Comparison of ENCODE assay signal across 8 mouse cellular contexts in genomic region chr11:55204602-55205001, GRCm38 (mm10). TPM values are rescaled to one million over a fixed set of nuclear protein-coding genes. Genes with fewer than 3 reads are reported as not detected.
A peak's percentile ranks its signal among the peaks of the same experiment; 100 is the strongest.
DNase-seq lines count a peak whose midpoint lies in the region; ATAC-seq and TF ChIP-seq lines count a peak whose summit lies in the region.

No protein-coding gene starts in this region.

- in situ Hi-C loops in CH12.LX (cut with MboI; ENCODE audit: low pct_ligation_motif_present, low pct_unique_long_range_greater_than_20kb, low sequenced_read_pairs): loop anchor here (5.0 to 10.0 kb wide), 2 partner anchors 48 to 180 kb away; no protein-coding TSS in a partner anchor

- no peaks in the 10 kb centered on the region for H3K27me3 ChIP-seq in heart, adult 2 months (ENCODE audit: control insufficient read depth, insufficient read depth, low read length)
- peaks cover 21% of the 10 kb centered on the region for H3K27me3 ChIP-seq in CH12.LX (replicated peaks)
- no peaks in the 10 kb centered on the region for H3K27me3 ChIP-seq in kidney, embryonic 16.5 days (ENCODE audit: insufficient read depth, low read length)

- dilution Hi-C loops in CH12.LX (cut with MboI; ENCODE audit: extremely low pct_ligation_motif_present, extremely low pct_unique_long_range_greater_than_20kb, low sequenced_read_pairs): no loop called here

- peak overlapping the region; percentile 74 for H3K27ac ChIP-seq in heart, adult 2 months
- no peak overlapping the region for H3K27ac ChIP-seq in CH12.LX (ENCODE audit: insufficient read depth, low read depth)
- no peak overlapping the region for H3K27ac ChIP-seq in kidney, embryonic 16.5 days (ENCODE audit: low read length)

- H3K9ac ChIP-seq in heart, adult 2 months (ENCODE audit: low read depth, low read length): peak overlapping the region; percentile 76
- peak overlapping the region; percentile 68 for H3K9ac ChIP-seq in CH12.LX (ENCODE audit: insufficient read depth, low read depth)
- H3K9ac ChIP-seq in kidney, embryonic 16.5 days (replicated peaks; ENCODE audit: low read length): peak overlapping the region; percentile 75

- peak overlapping the region; percentile 72 for H3K4me3 ChIP-seq in heart, adult 2 months
- peak overlapping the region; percentile 84 to 97 (median 93) for H3K4me3 ChIP-seq in CH12.LX (replicated peaks in 1 of 3; ENCODE audit: low read depth in 2 of 3, low read length in 2 of 3, poor library complexity in 1 of 3)
- H3K4me3 ChIP-seq in kidney, embryonic 16.5 days (ENCODE audit: low read length): peak overlapping the region; percentile 68

- H3K9me3 ChIP-seq in CH12.LX (replicated peaks; ENCODE audit: low read length): no peaks in the 10 kb centered on the region
- no peaks in the 10 kb centered on the region for H3K9me3 ChIP-seq in kidney, embryonic 16.5 days (ENCODE audit: low read length)

- peak; percentile 30 to 61 for DNase-seq in heart, adult 2 months
- no peak for DNase-seq in heart, adult 11 months
- no peak for DNase-seq in CH12.LX (ENCODE audit: extremely low read depth)
- DNase-seq in cerebellum, adult 18-20 months: peak; percentile 55 to 61
- peak; percentile 24 for DNase-seq in heart, adult 8-10 months (ENCODE audit: low spot score)
- peak; percentile 24 for DNase-seq in lung, postnatal 25 days (ENCODE audit: low spot score)
- DNase-seq in urinary bladder, postnatal 36 days (ENCODE audit: low spot score in 2 of 2): peak; percentile 28

- H3K36me3 ChIP-seq in heart, adult 2 months (ENCODE audit: control insufficient read depth, insufficient read depth, low read length): no peaks in the 10 kb centered on the region
- H3K36me3 ChIP-seq in CH12.LX (replicated peaks in 1 of 2; ENCODE audit: control insufficient read depth in 1 of 2, insufficient read depth in 1 of 2, low read length in 1 of 2): peaks cover 0 to 1% of the 10 kb centered on the region in 2 experiments
- H3K36me3 ChIP-seq in kidney, embryonic 16.5 days (ENCODE audit: insufficient read depth, low read length): no peaks in the 10 kb centered on the region

- 0 out of 2 replicates have a peak, but pooled peaks have one; percentile 20 for ATAC-seq in kidney, embryonic 16.5 days (ENCODE audit: low FRiP score, low TSS enrichment)

- intact Hi-C loops in heart, adult 2 months (cut with DNase I): loop anchor here (1.0 to 5.0 kb wide), 3 partner anchors 33 to 240 kb away; no protein-coding TSS in a partner anchor

- TF ChIP-seq CTCF in heart, adult 2 months (IDR thresholded peaks at IDR 0.05): no peak
- TF ChIP-seq CTCF in CH12.LX (conservative IDR thresholded peaks at IDR 0.05 in 1 of 2, IDR thresholded peaks at IDR 0.05 in 1 of 2; ENCODE audit: low read depth in 2 of 2, low read length in 2 of 2): no peak

- TF ChIP-seq POLR2A in heart, adult 2 months (IDR thresholded peaks at IDR 0.05; ENCODE audit: insufficient read depth, low read depth, low read length): no peak
- no peak for TF ChIP-seq POLR2A in CH12.LX (IDR thresholded peaks at IDR 0.05; ENCODE audit: low read depth, low read length)

- peak overlapping the region; percentile 39 for H3K4me2 ChIP-seq in CH12.LX (ENCODE audit: insufficient read depth, low read depth, poor library complexity, severe bottlenecking)
- H3K4me2 ChIP-seq in kidney, embryonic 16.5 days (replicated peaks; ENCODE audit: low read depth, low read length): peak overlapping the region; percentile 99

- TF ChIP-seq RAD21 in CH12.LX (IDR thresholded peaks at IDR 0.05; ENCODE audit: low read depth, low read length): no peak

- peaks cover 3% of the 10 kb centered on the region; the same call in 1 of the 2 replicates for H3K79me2 ChIP-seq in heart, adult 2 months (replicated peaks; ENCODE audit: control insufficient read depth, insufficient read depth, low read length)
- H3K79me2 ChIP-seq in CH12.LX (replicated peaks; ENCODE audit: control insufficient read depth, extremely low read depth, insufficient read depth, poor library complexity, severe bottlenecking): no peaks in the 10 kb centered on the region

- under 1% methylated on average over 17 of the region's 17 CpGs for WGBS in heart, adult 2 months
- 5% methylated on average over 17 of the region's 17 CpGs for WGBS in kidney, embryonic 16.5 days

- H3K4me1 ChIP-seq in heart, adult 2 months (ENCODE audit: control insufficient read depth, insufficient read depth, low read length): no peaks in the 10 kb centered on the region; the same call in 1 of the 2 replicates
- H3K4me1 ChIP-seq in CH12.LX (ENCODE audit: control insufficient read depth in 1 of 2, insufficient read depth in 2 of 2): peaks cover 3 to 13% of the 10 kb centered on the region in 2 experiments
- H3K4me1 ChIP-seq in kidney, embryonic 16.5 days (ENCODE audit: insufficient read depth, low read length): peaks cover 27% of the 10 kb centered on the region

- no peak for TF ChIP-seq EP300 in heart, adult 2 months (IDR thresholded peaks at IDR 0.05; ENCODE audit: insufficient read depth, low read depth, low read length)
- no peak for TF ChIP-seq EP300 in CH12.LX (IDR thresholded peaks at IDR 0.05; ENCODE audit: low read length)

TF ChIP-seq in CH12.LX, 34 proteins besides CTCF, POLR2A, EP300 and RAD21:
- TF ChIP-seq IRF4 (IDR thresholded peaks at IDR 0.05; ENCODE audit: low read depth, low read length) (no peak), ZNF384 (IDR thresholded peaks at IDR 0.05; ENCODE audit: low read depth, low read length) (no peak), NELFE (IDR thresholded peaks at IDR 0.05; ENCODE audit: low read depth, low read length) (no peak), MAFK (IDR thresholded peaks at IDR 0.05; ENCODE audit: insufficient replicate concordance, low read length) (no peak), ELF1 (IDR thresholded peaks at IDR 0.05; ENCODE audit: low read depth, low read length) (no peak), MXI1 (IDR thresholded peaks at IDR 0.05; ENCODE audit: low read depth, low read length) (no peak), E2F4 (IDR thresholded peaks at IDR 0.05; ENCODE audit: insufficient replicate concordance, low read depth, low read length) (no peak), CHD2 (IDR thresholded peaks at IDR 0.05; ENCODE audit: low read length) (no peak), KAT2A (IDR thresholded peaks at IDR 0.05; ENCODE audit: insufficient replicate concordance, low read length) (no peak), MYC (IDR thresholded peaks at IDR 0.05; ENCODE audit: low read depth, low read length) (no peak), NRF1 (IDR thresholded peaks at IDR 0.05; ENCODE audit: low read depth, low read length) (no peak), TCF12 (IDR thresholded peaks at IDR 0.05; ENCODE audit: low read depth, low read length) (no peak), HCFC1 (IDR thresholded peaks at IDR 0.05; ENCODE audit: low read depth, low read length) (no peak), JUND (conservative IDR thresholded peaks at IDR 0.05; ENCODE audit: low read depth, low read length) (no peak), MAX (IDR thresholded peaks at IDR 0.05; ENCODE audit: low read length) (no peak), GABPA (IDR thresholded peaks at IDR 0.05; ENCODE audit: insufficient replicate concordance, low read depth, low read length) (no peak), ZC3H11A (IDR thresholded peaks at IDR 0.05; ENCODE audit: low read depth, low read length) (no peak), MEF2A (IDR thresholded peaks at IDR 0.05; ENCODE audit: borderline replicate concordance, low read depth, low read length) (no peak)
TF ChIP-seq in CH12.LX: peak in this region for 0.

RNA-seq across cellular contexts. Expression of gene Slc36a1, which starts 0.5 kb away (rescaled TPM):
- 10 to 100 TPM; 11.4 to 13.2 TPM for total RNA-seq in heart, adult 2 months (2021)
- polyA plus RNA-seq in heart, adult 2 months (2012; rRNA removed): 11.4 and 11.9 TPM in 2 replicates
- total RNA-seq in CH12.LX (2012; rRNA removed) (2.5 and 3.6 TPM in 2 replicates), CH12.LX (2014; rRNA removed) (0.51 and 0.65 TPM in 2 replicates)
- 4.3 and 5.0 TPM in 2 replicates for polyA plus RNA-seq in CH12.LX (2012; ENCODE audit: insufficient read length, low read depth)
- total RNA-seq in heart, adult 8-10 months (2022): 10 to 100 TPM in 3 of 4 experiments, 1 to 10 TPM in 1; 8.8 to 12.1 (median 10.4) TPM
- polyA plus RNA-seq in kidney, embryonic 16.5 days (2015; fragmentation: Nextera tagmentation; extraction: Ambion mirVana): 1.6 and 3.0 TPM in 2 replicates

RNA-seq across cellular contexts. Expression of gene Slc36a2, which starts 19.7 kb away (rescaled TPM):
- total RNA-seq in heart, adult 2 months (2021): 10 to 100 TPM; 10.6 to 12.1 TPM
- 70.1 and 80.6 TPM in 2 replicates for polyA plus RNA-seq in heart, adult 2 months (2012; rRNA removed)
- total RNA-seq in CH12.LX (2012; rRNA removed): 0.04 and 0.08 TPM in 2 replicates
- total RNA-seq in CH12.LX (2014; rRNA removed): not detected in 2 replicates
- 0.17 and 0.18 TPM in 2 replicates for polyA plus RNA-seq in CH12.LX (2012; ENCODE audit: insufficient read length, low read depth)
- total RNA-seq in heart, adult 8-10 months (2022): 10 to 100 TPM in 3 of 4 experiments, 1 to 10 TPM in 1; 10.0 to 14.0 (median 12.0) TPM
- polyA plus RNA-seq in kidney, embryonic 16.5 days (2015; fragmentation: Nextera tagmentation; extraction: Ambion mirVana): 0.61 and 0.81 TPM in 2 replicates

RNA-seq across cellular contexts. Expression of gene Slc36a3, which starts 53.1 kb away (rescaled TPM):
- total RNA-seq in heart, adult 2 months (2021): not detected
- polyA plus RNA-seq in heart, adult 2 months (2012; rRNA removed): not detected in 2 replicates
- total RNA-seq in CH12.LX (2012; rRNA removed): 0.34 and 0.72 TPM in 2 replicates
- 0.34 and 0.72 TPM in 2 replicates for total RNA-seq in CH12.LX (2014; rRNA removed)
- 1.2 and 1.5 TPM in 2 replicates for polyA plus RNA-seq in CH12.LX (2012; ENCODE audit: insufficient read length, low read depth)
- total RNA-seq in heart, adult 8-10 months (2022): not detected
- not detected in 2 replicates for polyA plus RNA-seq in kidney, embryonic 16.5 days (2015; fragmentation: Nextera tagmentation; extraction: Ambion mirVana)

Comparison
In these comparisons a context has a peak if more than half of its experiments do, and no peak if none do; other contexts are left out.
1. DNase-seq: peak in heart, adult 2 months (2 of 2), cerebellum, adult 18-20 months (2 of 2), heart, adult 8-10 months (single experiment), lung, postnatal 25 days (single experiment) and urinary bladder, postnatal 36 days (2 of 2); none in heart, adult 11 months (single experiment) and CH12.LX (single experiment).
2. RNA of gene Slc36a2, which starts 19.7 kb away (total RNA-seq): 10.0 to 14.0 TPM in heart, adult 8-10 months and 10.6 to 12.1 TPM in heart, adult 2 months; 0.04 to 0.08 TPM in CH12.LX; every median in the first group is over 10 times any median in the second.
3. Peak in every context shown above with its lines, with median percentiles within 50 percentile points of each other: H3K4me3 ChIP-seq and H3K9ac ChIP-seq.